Mouse (Mus musculus) effector memory CD4-positive, alpha-beta T cell, adult 5 months (primary cell): ENCODE data around the gene Scgb2b11. TPM values are rescaled to one million over a fixed set of nuclear protein-coding genes. Genes with fewer than 3 reads are reported as not detected.

Experiments
- polyA plus RNA-seq: library from polyadenylated mRNA; unstranded; fragments of 100-300 nt; shearing (Covaris generic); gene quantifications from one replicate; pipeline ENCODE4 v1.2.1, GENCODE M21; 2017

Scgb2b11 gene
- not detected for polyA plus RNA-seq

GRCm38 (mm10) chr7:32211045-32211444 lies at the start of gene Scgb2b11:
Gene Scgb2b11 (minus strand): TSS chr7:32211145.

GRCm38 (mm10) chr7:32222540-32222939 lies 11.6 kb upstream of the Scgb2b11 start, which contains the start of gene Scgb1b11:
Gene Scgb1b11 (plus strand): TSS chr7:32222840.

Other genes with a start within 250 kb of the Scgb2b11 start
- not detected for gene Scgb1b10, start 110.3 kb downstream of the Scgb2b11 start, polyA plus RNA-seq
- not detected for gene Scgb1b11, start 11.7 kb upstream of the Scgb2b11 start, polyA plus RNA-seq
- not detected for gene Scgb2b12, start 116.1 kb upstream of the Scgb2b11 start, polyA plus RNA-seq
- gene Scgb1b12, start 123.0 kb upstream of the Scgb2b11 start, polyA plus RNA-seq = not detected
- gene Scgb1b29, start 230.4 kb upstream of the Scgb2b11 start, polyA plus RNA-seq = not detected